Mouse (Mus musculus): ENCODE data around the gene Olfr389.

DNA sequence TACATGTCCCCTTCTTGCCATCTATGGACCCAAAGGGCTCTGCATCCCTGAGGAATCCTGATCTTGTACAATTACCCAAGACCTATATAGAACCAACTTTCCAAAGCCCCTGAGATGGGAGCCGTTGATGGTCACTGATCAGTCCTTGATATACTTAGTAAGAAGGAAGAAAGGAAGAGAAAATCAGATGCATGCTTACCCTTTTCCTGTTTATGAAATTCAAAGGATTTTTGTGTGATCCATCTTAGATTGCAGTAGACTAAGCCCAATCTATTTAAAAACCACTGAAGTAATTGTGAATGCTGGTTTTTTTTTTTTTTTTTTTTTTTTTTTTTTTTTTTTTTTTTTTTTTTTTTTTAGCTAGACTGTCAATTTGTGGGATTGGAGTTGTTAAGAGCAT is at the start of gene Olfr389:
- TF ChIP-seq CTCF (IDR thresholded peaks at IDR 0.05; ENCODE audit: extremely low read depth, insufficient read depth, low read length) (no peak), POLR2A (IDR thresholded peaks at IDR 0.05; ENCODE audit: extremely low read depth, insufficient read depth, low read length) (no peak)

Data from cortical plate, adult 2 months (tissue).